Mouse (Mus musculus): ENCODE measurements around the gene Fam170b. TPM values are rescaled to one million over a fixed set of nuclear protein-coding genes. Genes with fewer than 3 reads are reported as not detected.

Fam170b gene
- polyA plus RNA-seq, 1 experiment = not detected

- Histone ChIP-seq H3K27me3 (ENCODE audit: control insufficient read depth, insufficient read depth, low read length) (no peaks in the 10 kb centered on the region), H3K27ac (ENCODE audit: insufficient read depth, low read length) (no peak overlapping the region), H3K4me3 (ENCODE audit: extremely low read depth, insufficient read depth, insufficient read length) (no peak overlapping the region), H3K4me1 (ENCODE audit: control insufficient read depth, insufficient read depth, insufficient read length) (peaks cover 5% of the 10 kb centered on the region; the same call in 1 of the 2 replicates), H3K36me3 (ENCODE audit: control insufficient read depth, insufficient read depth, low read length) (no peaks in the 10 kb centered on the region)
- DNase-seq (ENCODE audit: low read depth in 1 of 2, low spot score in 2 of 2) = no peak
- WGBS = 6% methylated on average over 4 of the region's 4 CpGs
- TF ChIP-seq POLR2A (IDR thresholded peaks at IDR 0.05; ENCODE audit: low read depth, low read length) (no peak), CTCF (IDR thresholded peaks at IDR 0.05; ENCODE audit: extremely low read depth, insufficient read depth, insufficient read length, insufficient replicate concordance) (no peak)
Observed at GRCm38 (mm10) chr14:32798355-32798754, 35.4 kb upstream of the Fam170b start.

GRCm38 (mm10) chr14:32800048-32800447 is 33.7 kb upstream of the Fam170b start:
- Histone ChIP-seq H3K4me1 (ENCODE audit: control insufficient read depth, insufficient read depth, insufficient read length) (peaks cover 5% of the 10 kb centered on the region; the same call in 1 of the 2 replicates), H3K36me3 (ENCODE audit: control insufficient read depth, insufficient read depth, low read length) (no peaks in the 10 kb centered on the region), H3K27me3 (ENCODE audit: control insufficient read depth, insufficient read depth, low read length) (no peaks in the 10 kb centered on the region), H3K27ac (ENCODE audit: insufficient read depth, low read length) (no peak overlapping the region), H3K4me3 (ENCODE audit: extremely low read depth, insufficient read depth, insufficient read length) (no peak overlapping the region)
- TF ChIP-seq POLR2A (IDR thresholded peaks at IDR 0.05; ENCODE audit: low read depth, low read length) = no peak
- TF ChIP-seq CTCF (IDR thresholded peaks at IDR 0.05; ENCODE audit: extremely low read depth, insufficient read depth, insufficient read length, insufficient replicate concordance) = no peak
- WGBS = 88% methylated on average over 7 of the region's 7 CpGs
- DNase-seq (ENCODE audit: low read depth in 1 of 2, low spot score in 2 of 2) = no peak

- no peaks in the 10 kb centered on the region for H3K36me3 ChIP-seq (ENCODE audit: control insufficient read depth, insufficient read depth, low read length)
- 77% methylated on average over 11 of the region's 11 CpGs for WGBS
- TF ChIP-seq POLR2A (IDR thresholded peaks at IDR 0.05; ENCODE audit: low read depth, low read length) = no peak
- TF ChIP-seq CTCF (IDR thresholded peaks at IDR 0.05; ENCODE audit: extremely low read depth, insufficient read depth, insufficient read length, insufficient replicate concordance) = no peak
- peaks cover 5% of the 10 kb centered on the region; the same call in 1 of the 2 replicates for H3K4me1 ChIP-seq (ENCODE audit: control insufficient read depth, insufficient read depth, insufficient read length)
- no peak overlapping the region for H3K4me3 ChIP-seq (ENCODE audit: extremely low read depth, insufficient read depth, insufficient read length)
- H3K27ac ChIP-seq (ENCODE audit: insufficient read depth, low read length) = no peak overlapping the region
- no peak for DNase-seq (ENCODE audit: low read depth in 1 of 2, low spot score in 2 of 2)
- no peaks in the 10 kb centered on the region for H3K27me3 ChIP-seq (ENCODE audit: control insufficient read depth, insufficient read depth, low read length)
Observed at GRCm38 (mm10) chr14:32801016-32801661, 32.6 kb upstream of the Fam170b start.

GRCm38 (mm10) chr14:32801662-32802024 is 32.1 kb upstream of the Fam170b start:
- Histone ChIP-seq H3K27ac (ENCODE audit: insufficient read depth, low read length) (no peak overlapping the region), H3K27me3 (ENCODE audit: control insufficient read depth, insufficient read depth, low read length) (no peaks in the 10 kb centered on the region), H3K4me3 (ENCODE audit: extremely low read depth, insufficient read depth, insufficient read length) (no peak overlapping the region), H3K4me1 (ENCODE audit: control insufficient read depth, insufficient read depth, insufficient read length) (peaks cover 5% of the 10 kb centered on the region; the same call in 1 of the 2 replicates), H3K36me3 (ENCODE audit: control insufficient read depth, insufficient read depth, low read length) (no peaks in the 10 kb centered on the region)
- no peak for DNase-seq (ENCODE audit: low read depth in 1 of 2, low spot score in 2 of 2)
- no peak for TF ChIP-seq POLR2A (IDR thresholded peaks at IDR 0.05; ENCODE audit: low read depth, low read length)
- no peak for TF ChIP-seq CTCF (IDR thresholded peaks at IDR 0.05; ENCODE audit: extremely low read depth, insufficient read depth, insufficient read length, insufficient replicate concordance)

- H3K36me3 ChIP-seq (ENCODE audit: control insufficient read depth, insufficient read depth, low read length) = no peaks in the 10 kb centered on the region
- no peak for DNase-seq (ENCODE audit: low read depth in 1 of 2, low spot score in 2 of 2)
- H3K27ac ChIP-seq (ENCODE audit: insufficient read depth, low read length) = no peak overlapping the region
- TF ChIP-seq POLR2A (IDR thresholded peaks at IDR 0.05; ENCODE audit: low read depth, low read length) (no peak), CTCF (IDR thresholded peaks at IDR 0.05; ENCODE audit: extremely low read depth, insufficient read depth, insufficient read length, insufficient replicate concordance) (no peak)
- H3K4me1 ChIP-seq (ENCODE audit: control insufficient read depth, insufficient read depth, insufficient read length) = no peaks in the 10 kb centered on the region
- no peak overlapping the region for H3K4me3 ChIP-seq (ENCODE audit: extremely low read depth, insufficient read depth, insufficient read length)
- no peaks in the 10 kb centered on the region for H3K27me3 ChIP-seq (ENCODE audit: control insufficient read depth, insufficient read depth, low read length)
Observed at GRCm38 (mm10) chr14:32810111-32810510, 23.7 kb upstream of the Fam170b start.

- WGBS = 31% methylated on average over 6 of the region's 6 CpGs
- no peaks in the 10 kb centered on the region for H3K36me3 ChIP-seq (ENCODE audit: control insufficient read depth, insufficient read depth, low read length)
- H3K4me3 ChIP-seq (ENCODE audit: extremely low read depth, insufficient read depth, insufficient read length) = no peak overlapping the region
- H3K4me1 ChIP-seq (ENCODE audit: control insufficient read depth, insufficient read depth, insufficient read length) = no peaks in the 10 kb centered on the region
- no peak overlapping the region for H3K27ac ChIP-seq (ENCODE audit: insufficient read depth, low read length)
- TF ChIP-seq POLR2A (IDR thresholded peaks at IDR 0.05; ENCODE audit: low read depth, low read length) = no peak
- H3K27me3 ChIP-seq (ENCODE audit: control insufficient read depth, insufficient read depth, low read length) = no peaks in the 10 kb centered on the region
- DNase-seq (ENCODE audit: low read depth in 1 of 2, low spot score in 2 of 2) = no peak
Observed at GRCm38 (mm10) chr14:32812429-32812828, 21.3 kb upstream of the Fam170b start.

- H3K4me3 ChIP-seq (ENCODE audit: extremely low read depth, insufficient read depth, insufficient read length) = no peak overlapping the region
- no peaks in the 10 kb centered on the region for H3K36me3 ChIP-seq (ENCODE audit: control insufficient read depth, insufficient read depth, low read length)
- no peaks in the 10 kb centered on the region for H3K27me3 ChIP-seq (ENCODE audit: control insufficient read depth, insufficient read depth, low read length)
- 73% methylated on average over 4 of the region's 4 CpGs for WGBS
- no peaks in the 10 kb centered on the region for H3K4me1 ChIP-seq (ENCODE audit: control insufficient read depth, insufficient read depth, insufficient read length)
- no peak for DNase-seq (ENCODE audit: low read depth in 1 of 2, low spot score in 2 of 2)
- TF ChIP-seq POLR2A (IDR thresholded peaks at IDR 0.05; ENCODE audit: low read depth, low read length) (no peak), CTCF (IDR thresholded peaks at IDR 0.05; ENCODE audit: extremely low read depth, insufficient read depth, insufficient read length, insufficient replicate concordance) (no peak)
- no peak overlapping the region for H3K27ac ChIP-seq (ENCODE audit: insufficient read depth, low read length)
Observed at GRCm38 (mm10) chr14:32814961-32815360, 18.8 kb upstream of the Fam170b start.
